Mouse (Mus musculus) ES-Bruce4 (cell line): ENCODE data around the gene Patl2. TPM values are rescaled to one million over a fixed set of nuclear protein-coding genes. Genes with fewer than 3 reads are reported as not detected.

Experiments used
- H3K27ac ChIP-seq: 2 replicates; pipeline ENCODE4 v1.5.1; 2012; ENCODE audit warnings: low read length, inconsistent platforms; ENCODE audit not compliant: insufficient read depth
- H3K27me3 ChIP-seq: 2 replicates; pipeline ENCODE4 v1.6.1; 2012; ENCODE audit warnings: mild to moderate bottlenecking, low read length, inconsistent platforms; ENCODE audit not compliant: control insufficient read depth, poor library complexity, insufficient read depth, severe bottlenecking
- H3K36me3 ChIP-seq: 2 replicates; pipeline ENCODE4 v1.6.1; 2012; ENCODE audit warnings: inconsistent platforms, mild to moderate bottlenecking, low read length, moderate library complexity; ENCODE audit not compliant: control insufficient read depth, poor library complexity, insufficient read depth, severe bottlenecking
- H3K4me1 ChIP-seq: one replicate; pipeline ENCODE4 v1.8.1; 2011; ENCODE audit warnings: low read length; ENCODE audit not compliant: control insufficient read depth, insufficient read depth
- H3K4me3 ChIP-seq: 2 replicates; pipeline ENCODE4 v1.5.1; 2011; ENCODE audit warnings: low read depth, mild to moderate bottlenecking, low read length
- H3K9ac ChIP-seq: 2 replicates; pipeline ENCODE4 v1.6.1; 2012; ENCODE audit warnings: low read depth, mild to moderate bottlenecking, inconsistent platforms; ENCODE audit not compliant: poor library complexity, severe bottlenecking
- H3K9me3 ChIP-seq: replicated peaks from 2 replicates; pipeline ENCODE4 v1.6.1; 2012; ENCODE audit warnings: mild to moderate bottlenecking, low read length, inconsistent platforms; ENCODE audit not compliant: control insufficient read depth, poor library complexity, insufficient read depth, severe bottlenecking
- CTCF ChIP-seq: IDR thresholded peaks from one replicate; pipeline ENCODE4 v1.8.1; 2011; ENCODE audit warnings: low read depth, low read length
- EP300 ChIP-seq: IDR thresholded peaks from 2 replicates; pipeline ENCODE4 v1.6.1; 2011; ENCODE audit warnings: low read depth, low read length; ENCODE audit not compliant: insufficient read depth
- POLR2A ChIP-seq: IDR thresholded peaks from one replicate; pipeline ENCODE4 v1.8.1; 2011; ENCODE audit warnings: low read length; ENCODE audit not compliant: insufficient read depth
- polyA plus RNA-seq: library from polyadenylated mRNA; stranded (reverse); fragments of >200 nt; gene quantifications from 2 replicates; pipeline ENCODE4 v1.2.4, GENCODE M21; 2011; ENCODE audit warnings: low read depth; ENCODE audit not compliant: missing spikeins, insufficient read depth, insufficient read length

Gene Patl2
- polyA plus RNA-seq, 1 experiment: 2.5 TPM

GRCm38 (mm10) chr2:122164293-122164692 is 21.7 kb downstream of the Patl2 start:
- H3K36me3 ChIP-seq: no peaks in the 10 kb centered on the region
- H3K4me1 ChIP-seq: peaks cover 4% of the 10 kb centered on the region
- no peaks in the 10 kb centered on the region for H3K27me3 ChIP-seq
- H3K4me3 ChIP-seq: no peak overlapping the region
- TF ChIP-seq CTCF (no peak), POLR2A (no peak), EP300 (no peak)
- no peaks in the 10 kb centered on the region for H3K9me3 ChIP-seq
- no peak overlapping the region for H3K9ac ChIP-seq
- H3K27ac ChIP-seq: no peak overlapping the region

- Histone ChIP-seq H3K36me3 (no peaks in the 10 kb centered on the region), H3K9me3 (no peaks in the 10 kb centered on the region), H3K9ac (no peak overlapping the region), H3K27ac (no peak overlapping the region), H3K4me1 (peaks cover 4% of the 10 kb centered on the region), H3K27me3 (no peaks in the 10 kb centered on the region), H3K4me3 (no peak overlapping the region)
- TF ChIP-seq EP300 (no peak), CTCF (no peak)
Measured at GRCm38 (mm10) chr2:122163430-122164195, 22.4 kb downstream of the Patl2 start.

DNA sequence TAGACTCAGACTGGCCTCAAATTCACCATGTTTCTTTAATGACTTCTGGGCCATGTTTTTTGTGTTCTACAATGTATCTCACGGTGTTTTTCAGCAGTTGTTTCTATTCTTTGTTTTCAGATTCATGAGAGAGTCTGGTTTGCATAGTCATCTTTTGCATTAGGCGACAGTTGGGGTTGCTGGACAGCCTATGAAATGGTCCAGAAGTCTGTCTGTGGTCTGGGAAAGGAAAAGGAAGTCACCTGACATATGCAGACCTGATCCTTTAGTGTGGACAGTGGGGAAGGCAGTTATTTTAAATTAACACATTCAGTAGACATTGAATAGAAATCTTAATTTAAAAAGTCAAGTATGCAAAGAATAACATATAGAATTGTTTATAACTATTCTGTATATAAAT is 23.5 kb downstream of the Patl2 start:
- Histone ChIP-seq H3K9me3 (no peaks in the 10 kb centered on the region), H3K36me3 (no peaks in the 10 kb centered on the region), H3K27me3 (no peaks in the 10 kb centered on the region), H3K9ac (no peak overlapping the region), H3K4me3 (no peak overlapping the region), H3K27ac (no peak overlapping the region), H3K4me1 (peaks cover 4% of the 10 kb centered on the region)
- TF ChIP-seq POLR2A (no peak), EP300 (no peak), CTCF (no peak)

GRCm38 (mm10) chr2:122161542-122161941 is 24.4 kb downstream of the Patl2 start:
- Histone ChIP-seq H3K9ac (no peak overlapping the region), H3K27me3 (no peaks in the 10 kb centered on the region), H3K4me1 (peaks cover 4% of the 10 kb centered on the region), H3K9me3 (no peaks in the 10 kb centered on the region), H3K27ac (no peak overlapping the region), H3K4me3 (no peak overlapping the region), H3K36me3 (no peaks in the 10 kb centered on the region)
- TF ChIP-seq EP300 (no peak), POLR2A (no peak), CTCF (no peak)

DNA sequence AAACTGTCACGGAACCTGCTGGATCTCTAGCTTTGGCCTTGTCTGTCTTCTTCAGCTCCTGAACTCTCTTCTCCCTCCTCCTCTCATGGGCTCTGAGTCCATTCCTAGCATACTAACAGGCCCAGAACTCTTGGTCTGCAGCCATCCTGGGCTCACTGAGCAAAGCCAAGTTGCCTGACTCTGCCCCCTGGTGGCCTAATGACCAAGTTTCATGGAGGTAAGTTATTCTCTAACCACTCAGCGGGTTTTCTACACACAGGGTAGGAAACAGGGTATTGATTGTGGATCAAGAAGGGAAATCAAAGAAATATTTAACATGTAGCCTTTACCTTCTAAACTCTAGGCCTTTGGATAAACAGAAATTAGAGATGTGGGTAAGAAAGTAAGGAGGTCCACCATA is 25.3 kb downstream of the Patl2 start, which contains the start of gene Trim69:
Gene Trim69 (plus strand): TSS at position 21 of the 400 bp plus-strand sequence.
- H3K27ac ChIP-seq: no peak within 1 kb of the TSS
- peaks cover 4% of the 10 kb centered on the region for H3K4me1 ChIP-seq
- H3K36me3 ChIP-seq: no peaks in the 10 kb centered on the region
- H3K9ac ChIP-seq: no peak within 1 kb of the TSS
- H3K4me3 ChIP-seq: no peak within 1 kb of the TSS
- no peaks in the 10 kb centered on the region for H3K27me3 ChIP-seq
- H3K9me3 ChIP-seq: no peaks in the 10 kb centered on the region
- TF ChIP-seq EP300: no peak
- peak; percentile 85 for TF ChIP-seq CTCF
- no peak for TF ChIP-seq POLR2A

GRCm38 (mm10) chr2:122159667-122160066 is 26.3 kb downstream of the Patl2 start:
- Histone ChIP-seq H3K9me3 (no peaks in the 10 kb centered on the region), H3K9ac (no peak overlapping the region), H3K4me3 (no peak overlapping the region), H3K36me3 (no peaks in the 10 kb centered on the region), H3K27me3 (no peaks in the 10 kb centered on the region), H3K27ac (no peak overlapping the region), H3K4me1 (peaks cover 4% of the 10 kb centered on the region)
- TF ChIP-seq CTCF (no peak), POLR2A (no peak), EP300 (no peak)
